Mouse (Mus musculus): ENCODE results near the gene Chac1.

The Chac1 gene

GRCm38 (mm10) chr2:119327942-119328526, 23.0 kb upstream of the Chac1 start:
- no peak for DNase-seq (ENCODE audit: extremely low spot score, low read depth, low spot score)

- DNase-seq (ENCODE audit: extremely low spot score, low read depth, low spot score) = no peak
Measured at GRCm38 (mm10) chr2:119328546-119328945, 22.5 kb upstream of the Chac1 start.

- DNase-seq (ENCODE audit: extremely low spot score, low read depth, low spot score) = no peak
Measured at GRCm38 (mm10) chr2:119329123-119329817, 21.8 kb upstream of the Chac1 start.

GRCm38 (mm10) chr2:119330795-119331194, 20.2 kb upstream of the Chac1 start:
- no peak for DNase-seq (ENCODE audit: extremely low spot score, low read depth, low spot score)

- no peak for DNase-seq (ENCODE audit: extremely low spot score, low read depth, low spot score)
Measured at GRCm38 (mm10) chr2:119332177-119332661, 18.8 kb upstream of the Chac1 start.

GRCm38 (mm10) chr2:119334135-119334534, 16.9 kb upstream of the Chac1 start:
- DNase-seq (ENCODE audit: extremely low spot score, low read depth, low spot score) = no peak

- no peak for DNase-seq (ENCODE audit: extremely low spot score, low read depth, low spot score)
Measured at GRCm38 (mm10) chr2:119334964-119335525, 16.0 kb upstream of the Chac1 start.

- no peak for DNase-seq (ENCODE audit: extremely low spot score, low read depth, low spot score)
Measured at GRCm38 (mm10) chr2:119335535-119335934, 15.5 kb upstream of the Chac1 start.

- no peak for DNase-seq (ENCODE audit: extremely low spot score, low read depth, low spot score)
Measured at GRCm38 (mm10) chr2:119336002-119336401, 15.0 kb upstream of the Chac1 start.

GRCm38 (mm10) chr2:119336470-119336869, 14.6 kb upstream of the Chac1 start:
- DNase-seq (ENCODE audit: extremely low spot score, low read depth, low spot score) = no peak

GRCm38 (mm10) chr2:119337425-119338265, 13.4 kb upstream of the Chac1 start:
- no peak for DNase-seq (ENCODE audit: extremely low spot score, low read depth, low spot score)

- no peak for DNase-seq (ENCODE audit: extremely low spot score, low read depth, low spot score)
Measured at GRCm38 (mm10) chr2:119344537-119345138, 6.4 kb upstream of the Chac1 start.

GRCm38 (mm10) chr2:119353707-119354106, 2.7 kb downstream of the Chac1 start:
- no peak for DNase-seq (ENCODE audit: extremely low spot score, low read depth, low spot score)

GRCm38 (mm10) chr2:119355089-119355488, 4.1 kb downstream of the Chac1 start:
- DNase-seq (ENCODE audit: extremely low spot score, low read depth, low spot score) = no peak

GRCm38 (mm10) chr2:119355651-119356050, 4.6 kb downstream of the Chac1 start:
- no peak for DNase-seq (ENCODE audit: extremely low spot score, low read depth, low spot score)

GRCm38 (mm10) chr2:119356310-119356709, 5.3 kb downstream of the Chac1 start:
- no peak for DNase-seq (ENCODE audit: extremely low spot score, low read depth, low spot score)

- no peak for DNase-seq (ENCODE audit: extremely low spot score, low read depth, low spot score)
Measured at GRCm38 (mm10) chr2:119356805-119357204, 5.8 kb downstream of the Chac1 start.

GRCm38 (mm10) chr2:119358249-119358648, 7.2 kb downstream of the Chac1 start:
- DNase-seq (ENCODE audit: extremely low spot score, low read depth, low spot score) = no peak

GRCm38 (mm10) chr2:119359721-119360291, 8.8 kb downstream of the Chac1 start:
- no peak for DNase-seq (ENCODE audit: extremely low spot score, low read depth, low spot score)

- DNase-seq (ENCODE audit: extremely low spot score, low read depth, low spot score) = no peak
Measured at GRCm38 (mm10) chr2:119364969-119365368, 13.9 kb downstream of the Chac1 start.

- no peak for DNase-seq (ENCODE audit: extremely low spot score, low read depth, low spot score)
Measured at GRCm38 (mm10) chr2:119367346-119367745, 16.3 kb downstream of the Chac1 start.
